Mouse (Mus musculus): ENCODE measurements around the gene Cmpk2. TPM values are rescaled to one million over a fixed set of nuclear protein-coding genes. Genes with fewer than 3 reads are reported as not detected.
"Not testable (repeated sequence)": the region's sequence is repeated elsewhere in the genome, so short reads cannot be mapped to it uniquely, and the experiment has no call there.

The Cmpk2 gene
- polyA plus RNA-seq (2015; fragmentation: Nextera tagmentation; extraction: Ambion mirVana) = 4.4 and 5.9 TPM in 2 replicates

GRCm38 (mm10) chr12:26469098-26470041 lies at the start of gene Cmpk2:
Cmpk2 (plus strand) TSS chr12:26469204.
- Histone ChIP-seq H3K4me1 (ENCODE audit: control insufficient read depth, insufficient read depth, low read length) (peaks cover 4% of the 10 kb centered on the region; the same call in 1 of the 2 replicates), H3K27ac (ENCODE audit: low read length) (peak within 1 kb of the TSS; percentile 76), H3K9ac (ENCODE audit: low read length) (peak within 1 kb of the TSS; percentile 84), H3K9me3 (replicated peaks; ENCODE audit: control insufficient read depth, low read length) (no peaks in the 10 kb centered on the region), H3K4me2 (ENCODE audit: low read depth, low read length) (peak within 1 kb of the TSS; percentile 97), H3K36me3 (ENCODE audit: control insufficient read depth, insufficient read depth, low read length) (no peaks in the 10 kb centered on the region), H3K4me3 (replicated peaks; ENCODE audit: low read length) (peak within 1 kb of the TSS; percentile 75), H3K27me3 (ENCODE audit: control insufficient read depth, insufficient read depth, low read length) (no peaks in the 10 kb centered on the region)
- WGBS = under 1% methylated on average over 69 of the region's 69 CpGs
- ATAC-seq (ENCODE audit: insufficient read depth, low FRiP score) = peak; percentile 83

DNA sequence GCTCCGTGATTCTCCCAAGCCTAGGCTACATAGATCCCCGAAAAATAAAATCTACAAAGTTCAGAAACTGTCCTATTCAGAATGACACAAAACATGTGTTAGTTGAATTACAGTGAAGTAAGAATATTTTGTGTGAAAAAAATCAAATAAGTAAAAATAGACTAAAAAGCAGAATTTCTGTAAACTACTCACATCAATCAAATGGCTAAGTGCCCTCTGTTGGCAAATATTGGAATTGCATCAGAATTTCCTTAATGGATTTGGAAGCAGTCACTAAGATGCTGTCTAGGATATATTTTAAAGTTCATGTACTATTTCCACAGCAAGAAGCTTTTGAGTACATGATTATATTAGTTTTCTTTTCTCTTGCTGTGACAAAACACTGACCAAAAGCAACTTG lies 44.2 kb upstream of the Cmpk2 start:
- H3K4me1 ChIP-seq (ENCODE audit: control insufficient read depth, insufficient read depth, low read length) = no peaks in the 10 kb centered on the region
- H3K36me3 ChIP-seq (ENCODE audit: control insufficient read depth, insufficient read depth, low read length) = no peaks in the 10 kb centered on the region
- ATAC-seq (ENCODE audit: insufficient read depth, low FRiP score) = no peak
- no peaks in the 10 kb centered on the region for H3K9me3 ChIP-seq (replicated peaks; ENCODE audit: control insufficient read depth, low read length)
- 78% methylated on average over 2 of the region's 2 CpGs for WGBS
- no peaks in the 10 kb centered on the region for H3K27me3 ChIP-seq (ENCODE audit: control insufficient read depth, insufficient read depth, low read length)
- H3K4me2 ChIP-seq (ENCODE audit: low read depth, low read length) = no peak overlapping the region
- H3K27ac ChIP-seq (ENCODE audit: low read length) = no peak overlapping the region
- no peak overlapping the region for H3K4me3 ChIP-seq (replicated peaks; ENCODE audit: low read length)
- H3K9ac ChIP-seq (ENCODE audit: low read length) = no peak overlapping the region

GRCm38 (mm10) chr12:26428771-26429170 lies 40.2 kb upstream of the Cmpk2 start:
- H3K27me3 ChIP-seq (ENCODE audit: control insufficient read depth, insufficient read depth, low read length); H3K4me2 ChIP-seq (ENCODE audit: low read depth, low read length); H3K27ac ChIP-seq (ENCODE audit: low read length); H3K4me1 ChIP-seq (ENCODE audit: control insufficient read depth, insufficient read depth, low read length); H3K9ac ChIP-seq (ENCODE audit: low read length); H3K9me3 ChIP-seq (replicated peaks; ENCODE audit: control insufficient read depth, low read length); ATAC-seq (ENCODE audit: insufficient read depth, low FRiP score); H3K36me3 ChIP-seq (ENCODE audit: control insufficient read depth, insufficient read depth, low read length); H3K4me3 ChIP-seq (replicated peaks; ENCODE audit: low read length): not testable (repeated sequence)
- WGBS = 88% methylated on average over 2 of the region's 2 CpGs

- Histone ChIP-seq H3K9me3 (replicated peaks; ENCODE audit: control insufficient read depth, low read length) (no peaks in the 10 kb centered on the region), H3K4me2 (ENCODE audit: low read depth, low read length) (no peak overlapping the region), H3K36me3 (ENCODE audit: control insufficient read depth, insufficient read depth, low read length) (no peaks in the 10 kb centered on the region), H3K9ac (ENCODE audit: low read length) (no peak overlapping the region), H3K4me1 (ENCODE audit: control insufficient read depth, insufficient read depth, low read length) (no peaks in the 10 kb centered on the region), H3K4me3 (replicated peaks; ENCODE audit: low read length) (no peak overlapping the region), H3K27ac (ENCODE audit: low read length) (no peak overlapping the region), H3K27me3 (ENCODE audit: control insufficient read depth, insufficient read depth, low read length) (no peaks in the 10 kb centered on the region)
- no peak for ATAC-seq (ENCODE audit: insufficient read depth, low FRiP score)
- WGBS = 69% methylated on average over 4 of the region's 4 CpGs
Observed at GRCm38 (mm10) chr12:26436334-26436733, 32.7 kb upstream of the Cmpk2 start.

GRCm38 (mm10) chr12:26437950-26438349 lies 31.1 kb upstream of the Cmpk2 start:
- Histone ChIP-seq H3K9me3 (replicated peaks; ENCODE audit: control insufficient read depth, low read length) (no peaks in the 10 kb centered on the region), H3K36me3 (ENCODE audit: control insufficient read depth, insufficient read depth, low read length) (no peaks in the 10 kb centered on the region), H3K27ac (ENCODE audit: low read length) (no peak overlapping the region), H3K4me3 (replicated peaks; ENCODE audit: low read length) (no peak overlapping the region), H3K4me2 (ENCODE audit: low read depth, low read length) (no peak overlapping the region), H3K4me1 (ENCODE audit: control insufficient read depth, insufficient read depth, low read length) (no peaks in the 10 kb centered on the region), H3K9ac (ENCODE audit: low read length) (no peak overlapping the region), H3K27me3 (ENCODE audit: control insufficient read depth, insufficient read depth, low read length) (no peaks in the 10 kb centered on the region)
- no peak for ATAC-seq (ENCODE audit: insufficient read depth, low FRiP score)
- 48% methylated on average over 3 of the region's 3 CpGs for WGBS

DNA sequence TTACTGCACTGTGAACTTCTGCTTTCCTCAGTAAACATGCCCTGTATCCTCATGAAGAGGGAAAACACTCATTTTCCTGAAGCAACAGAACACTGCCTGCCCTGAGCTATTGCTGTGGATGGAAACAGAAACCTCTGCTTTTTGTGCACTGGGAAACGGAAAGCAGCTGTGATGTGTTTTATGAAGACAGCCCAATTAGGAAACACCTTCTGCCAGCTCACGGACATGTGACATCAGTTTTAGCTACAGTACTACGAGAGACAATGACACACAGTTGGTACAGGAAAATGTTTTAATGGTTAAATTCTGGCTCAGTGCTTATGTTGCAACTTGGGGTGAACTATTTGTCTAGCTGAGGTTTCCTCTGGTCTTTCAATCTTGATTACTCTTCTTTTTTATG lies 29.6 kb upstream of the Cmpk2 start:
- H3K4me1 ChIP-seq (ENCODE audit: control insufficient read depth, insufficient read depth, low read length) = no peaks in the 10 kb centered on the region
- WGBS = 43% methylated on average over 3 of the region's 3 CpGs
- H3K27me3 ChIP-seq (ENCODE audit: control insufficient read depth, insufficient read depth, low read length) = no peaks in the 10 kb centered on the region
- no peaks in the 10 kb centered on the region for H3K36me3 ChIP-seq (ENCODE audit: control insufficient read depth, insufficient read depth, low read length)
- H3K27ac ChIP-seq (ENCODE audit: low read length) = no peak overlapping the region
- no peak overlapping the region for H3K4me3 ChIP-seq (replicated peaks; ENCODE audit: low read length)
- no peak overlapping the region for H3K4me2 ChIP-seq (ENCODE audit: low read depth, low read length)
- no peak for ATAC-seq (ENCODE audit: insufficient read depth, low FRiP score)
- no peaks in the 10 kb centered on the region for H3K9me3 ChIP-seq (replicated peaks; ENCODE audit: control insufficient read depth, low read length)
- H3K9ac ChIP-seq (ENCODE audit: low read length) = no peak overlapping the region

- H3K36me3 ChIP-seq (ENCODE audit: control insufficient read depth, insufficient read depth, low read length) = no peaks in the 10 kb centered on the region
- no peaks in the 10 kb centered on the region for H3K4me1 ChIP-seq (ENCODE audit: control insufficient read depth, insufficient read depth, low read length)
- H3K9ac ChIP-seq (ENCODE audit: low read length) = no peak overlapping the region
- ATAC-seq (ENCODE audit: insufficient read depth, low FRiP score) = no peak
- no peak overlapping the region for H3K27ac ChIP-seq (ENCODE audit: low read length)
- no peaks in the 10 kb centered on the region for H3K27me3 ChIP-seq (ENCODE audit: control insufficient read depth, insufficient read depth, low read length)
- H3K9me3 ChIP-seq (replicated peaks; ENCODE audit: control insufficient read depth, low read length) = no peaks in the 10 kb centered on the region
- H3K4me2 ChIP-seq (ENCODE audit: low read depth, low read length) = no peak overlapping the region
- WGBS = 0% methylated on average over 2 of the region's 2 CpGs
- no peak overlapping the region for H3K4me3 ChIP-seq (replicated peaks; ENCODE audit: low read length)
Observed at GRCm38 (mm10) chr12:26444054-26444453, 24.9 kb upstream of the Cmpk2 start.

DNA sequence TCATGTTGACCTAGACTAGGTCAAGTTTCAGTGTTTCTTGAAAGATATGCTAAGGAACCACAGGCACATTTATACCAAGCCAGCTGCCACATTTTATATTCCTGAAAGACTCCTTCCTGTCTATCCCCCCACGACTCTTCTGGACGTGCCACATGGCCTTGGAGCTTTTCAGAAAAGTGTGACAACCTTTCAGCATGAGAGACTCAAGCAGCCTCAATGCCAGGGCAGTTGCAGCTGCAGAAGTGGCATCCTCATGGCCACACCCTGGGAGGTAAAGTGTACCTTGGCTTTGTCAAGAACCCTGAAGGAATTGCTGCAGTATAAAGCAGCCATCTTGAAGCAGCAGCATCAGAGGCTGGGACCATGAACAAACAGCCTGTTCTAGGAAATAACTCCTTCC lies 24.5 kb upstream of the Cmpk2 start:
- Histone ChIP-seq H3K9me3 (replicated peaks; ENCODE audit: control insufficient read depth, low read length) (no peaks in the 10 kb centered on the region), H3K4me3 (replicated peaks; ENCODE audit: low read length) (no peak overlapping the region), H3K27ac (ENCODE audit: low read length) (no peak overlapping the region), H3K4me2 (ENCODE audit: low read depth, low read length) (no peak overlapping the region), H3K9ac (ENCODE audit: low read length) (no peak overlapping the region), H3K4me1 (ENCODE audit: control insufficient read depth, insufficient read depth, low read length) (no peaks in the 10 kb centered on the region), H3K27me3 (ENCODE audit: control insufficient read depth, insufficient read depth, low read length) (no peaks in the 10 kb centered on the region), H3K36me3 (ENCODE audit: control insufficient read depth, insufficient read depth, low read length) (no peaks in the 10 kb centered on the region)
- 72% methylated on average over 2 of the region's 2 CpGs for WGBS
- no peak for ATAC-seq (ENCODE audit: insufficient read depth, low FRiP score)

- Histone ChIP-seq H3K4me1 (ENCODE audit: control insufficient read depth, insufficient read depth, low read length) (peaks cover 2% of the 10 kb centered on the region; the same call in 1 of the 2 replicates), H3K27ac (ENCODE audit: low read length) (no peak overlapping the region), H3K9ac (ENCODE audit: low read length) (no peak overlapping the region), H3K4me2 (ENCODE audit: low read depth, low read length) (no peak overlapping the region), H3K36me3 (ENCODE audit: control insufficient read depth, insufficient read depth, low read length) (no peaks in the 10 kb centered on the region), H3K9me3 (replicated peaks; ENCODE audit: control insufficient read depth, low read length) (no peaks in the 10 kb centered on the region), H3K4me3 (replicated peaks; ENCODE audit: low read length) (no peak overlapping the region), H3K27me3 (ENCODE audit: control insufficient read depth, insufficient read depth, low read length) (no peaks in the 10 kb centered on the region)
- no peak for ATAC-seq (ENCODE audit: insufficient read depth, low FRiP score)
- 75% methylated on average over 4 of the region's 4 CpGs for WGBS
Observed at GRCm38 (mm10) chr12:26446377-26447045, 22.5 kb upstream of the Cmpk2 start.
